Mouse (Mus musculus) brain, adult 2 months (tissue): ENCODE results near the gene Fscb.

Experiments
- DNase-seq: peaks from one replicate; pipeline ENCODE4 v3.0.0; 2011; ENCODE audit warnings: low read depth, low spot score

Gene Fscb

GRCm38 (mm10) chr12:64474590-64474989, at the start of gene Fscb:
Gene Fscb, minus strand, starts transcription at chr12:64474690.
- DNase-seq = no peak

GRCm38 (mm10) chr12:64516775-64517174, 42.3 kb upstream of the Fscb start:
- DNase-seq = no peak

- peak; percentile 37 for DNase-seq
Observed at GRCm38 (mm10) chr12:64513439-64513838, 38.9 kb upstream of the Fscb start.

GRCm38 (mm10) chr12:64497706-64498105, 23.2 kb upstream of the Fscb start:
- DNase-seq = no peak

- no peak for DNase-seq
Observed at GRCm38 (mm10) chr12:64473615-64474014, 875 bp downstream of the Fscb start.

GRCm38 (mm10) chr12:64473136-64473535, 1.4 kb downstream of the Fscb start:
- DNase-seq = no peak

- no peak for DNase-seq
Observed at GRCm38 (mm10) chr12:64455228-64455627, 19.3 kb downstream of the Fscb start.

- peak; percentile 57 for DNase-seq
Observed at GRCm38 (mm10) chr12:64449911-64450310, 24.6 kb downstream of the Fscb start.

GRCm38 (mm10) chr12:64436675-64437074, 37.8 kb downstream of the Fscb start:
- DNase-seq = peak; percentile 9
